Mouse (Mus musculus) 3T3-L1 (cell line): ENCODE measurements at regions not wholly inside any gene's neighbourhood (a gene's known extent, or its start where the extent isn't known, plus 50 kb on each side); places are given as distances from the start of the nearest gene placed in this dataset.

Experiments used
- DNase-seq: peaks from one replicate; pipeline ENCODE4 v3.0.0-alpha.2; 2015; ENCODE audit warnings: low read depth, low spot score

DNA sequence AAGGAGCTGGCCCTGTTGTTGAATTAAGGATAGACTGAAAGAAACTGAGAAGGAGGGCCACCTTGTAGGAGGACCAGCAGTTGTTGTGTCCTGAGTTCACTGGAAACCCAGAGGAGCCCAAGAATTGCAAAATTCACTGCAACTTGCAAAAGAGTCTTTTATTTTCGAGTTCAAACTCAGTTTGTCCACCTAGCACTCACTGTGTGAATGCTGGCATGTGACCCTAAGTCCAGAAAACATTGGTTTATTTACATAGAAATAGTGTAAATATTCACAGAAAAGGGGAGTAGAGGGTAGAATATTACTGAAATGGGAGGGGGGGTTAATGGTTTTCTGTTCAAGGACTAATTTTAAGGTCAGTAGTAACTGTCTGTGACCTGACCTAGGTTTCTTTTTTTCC, 394.7 kb downstream of the 4933405O20Rik start:
- no peak for DNase-seq

DNA sequence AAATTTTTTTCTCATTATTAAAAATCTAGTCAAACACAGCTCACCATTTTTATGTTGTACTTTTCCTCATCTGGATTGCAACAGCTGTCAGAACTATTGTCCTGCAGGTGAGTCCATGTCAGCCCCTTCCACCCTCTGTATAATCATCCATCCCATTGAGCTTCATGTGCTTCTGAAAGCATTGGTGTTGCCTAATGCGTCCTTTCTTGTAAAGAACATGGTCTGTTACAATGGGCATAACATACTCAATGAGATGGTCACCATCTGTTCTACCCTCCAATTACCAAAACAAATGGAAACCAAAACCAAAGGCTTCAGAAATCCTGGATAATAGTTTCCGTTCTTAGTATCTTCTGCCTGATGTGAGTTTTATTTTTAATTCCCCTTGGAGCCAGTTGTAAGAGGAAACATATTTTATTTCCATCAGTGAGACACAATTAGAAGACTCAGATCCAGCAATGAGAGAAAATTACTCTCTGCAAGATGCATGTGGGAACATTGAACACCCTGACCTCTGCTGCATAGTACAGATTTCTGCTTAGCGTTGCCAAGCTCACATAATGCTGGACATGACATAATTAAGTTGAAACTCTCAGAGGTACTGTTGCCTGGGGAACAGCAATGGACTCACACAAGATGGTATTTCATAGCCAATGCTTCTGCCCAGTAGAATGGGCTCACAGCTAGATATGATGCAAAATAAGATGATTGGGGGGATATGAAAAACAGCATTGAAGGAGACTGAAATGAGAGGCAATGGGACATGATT, 443.1 kb downstream of the 4933405O20Rik start:
- DNase-seq, result no peak

DNA sequence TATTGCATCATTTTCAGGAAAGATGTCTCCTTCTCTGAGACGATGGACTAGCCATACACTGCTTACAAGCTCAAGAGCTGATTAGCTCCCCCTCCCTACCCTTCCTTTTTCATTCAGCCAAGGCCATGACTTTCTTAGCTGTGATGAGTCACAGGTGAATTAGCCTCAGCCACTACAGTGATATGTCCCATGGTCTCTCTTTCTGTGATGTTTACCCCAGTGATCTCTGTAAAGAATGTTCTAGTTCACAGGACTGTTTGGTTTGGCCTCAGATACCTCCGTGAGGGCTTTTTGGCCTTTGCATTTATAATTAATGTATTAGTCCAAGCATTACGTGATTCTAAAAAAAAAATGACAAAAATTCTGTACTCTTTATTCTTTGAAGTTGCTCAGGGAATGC, 452.5 kb downstream of the 4933405O20Rik start:
- no peak for DNase-seq

DNA sequence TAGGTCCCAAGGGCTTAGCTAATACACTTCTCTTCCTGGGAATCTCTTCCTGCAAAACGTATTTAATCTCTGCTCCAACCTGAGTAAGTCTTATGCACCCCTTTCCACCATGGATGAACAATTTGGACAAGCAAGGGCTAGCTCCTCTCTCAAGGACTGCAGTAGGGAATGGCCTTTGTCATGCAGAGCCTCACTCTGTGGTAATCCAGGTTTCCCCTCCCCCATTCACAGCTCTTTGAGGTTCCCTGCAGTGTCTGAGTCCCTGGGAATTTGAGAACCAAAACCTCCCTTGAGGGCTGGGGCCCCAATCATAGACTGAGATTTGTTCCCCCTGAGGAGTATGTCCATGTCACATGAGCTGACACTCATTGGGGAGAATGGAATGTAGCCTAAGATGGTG, 442.5 kb upstream of the Ano5 start:
- no peak for DNase-seq

DNA sequence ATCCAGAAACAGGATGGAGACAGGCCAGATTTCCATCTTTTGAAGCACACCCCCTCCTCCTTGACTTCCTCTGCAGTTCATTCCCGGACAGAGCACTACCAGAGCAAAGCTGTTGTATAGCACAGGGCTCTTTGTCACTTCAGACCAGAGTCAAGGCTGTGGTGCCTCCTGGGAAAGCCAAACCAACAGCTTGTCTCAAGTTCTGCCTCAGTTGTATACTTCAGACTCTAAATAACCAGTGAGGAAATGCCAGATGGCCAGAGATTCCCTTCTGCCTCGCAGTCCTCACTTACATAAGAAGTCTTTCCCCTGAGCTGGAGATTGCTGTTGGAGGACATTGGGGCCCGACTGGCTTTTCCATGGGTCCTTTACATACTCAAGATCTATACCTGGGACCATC, 417.1 kb upstream of the Ano5 start:
- DNase-seq, result no peak

DNA sequence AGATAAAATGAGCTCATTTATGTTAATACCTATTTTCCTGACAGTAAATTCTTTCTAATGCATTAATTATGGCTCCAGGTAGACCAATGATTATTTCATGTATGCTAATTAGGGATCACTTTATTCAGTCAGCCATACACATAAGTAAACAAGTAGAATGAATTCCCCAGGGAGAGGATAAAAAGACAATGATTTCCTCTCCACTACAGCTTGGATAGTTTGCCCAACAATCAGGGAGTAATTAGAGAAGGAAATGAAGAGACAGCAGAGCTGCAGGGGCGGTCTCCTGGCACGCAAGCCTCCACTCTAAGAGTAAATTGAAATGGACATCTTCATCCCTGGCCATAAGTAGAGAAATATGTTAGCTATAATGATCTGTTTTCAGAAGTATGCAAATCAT, 409.7 kb upstream of the Ano5 start:
- no peak for DNase-seq

DNA sequence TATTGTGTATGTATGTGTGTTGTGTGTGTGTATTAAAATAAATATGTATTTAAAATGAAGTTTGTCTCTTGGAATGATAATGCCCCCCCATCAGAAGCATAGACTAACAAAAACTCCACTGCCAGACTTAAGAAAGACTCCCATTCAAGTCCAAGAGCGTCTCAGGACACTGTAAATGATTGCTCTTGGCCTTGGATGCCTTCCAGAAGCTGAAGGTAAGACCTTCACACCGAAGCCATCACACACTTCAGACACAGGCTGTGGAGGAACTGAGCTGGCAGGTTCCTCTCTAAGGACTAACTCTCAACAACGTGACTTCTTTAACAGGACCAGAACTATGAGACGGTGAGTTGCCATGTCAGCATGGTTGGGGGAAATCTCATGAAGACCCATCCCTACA, 370.0 kb upstream of the Ano5 start:
- DNase-seq, result no peak

DNA sequence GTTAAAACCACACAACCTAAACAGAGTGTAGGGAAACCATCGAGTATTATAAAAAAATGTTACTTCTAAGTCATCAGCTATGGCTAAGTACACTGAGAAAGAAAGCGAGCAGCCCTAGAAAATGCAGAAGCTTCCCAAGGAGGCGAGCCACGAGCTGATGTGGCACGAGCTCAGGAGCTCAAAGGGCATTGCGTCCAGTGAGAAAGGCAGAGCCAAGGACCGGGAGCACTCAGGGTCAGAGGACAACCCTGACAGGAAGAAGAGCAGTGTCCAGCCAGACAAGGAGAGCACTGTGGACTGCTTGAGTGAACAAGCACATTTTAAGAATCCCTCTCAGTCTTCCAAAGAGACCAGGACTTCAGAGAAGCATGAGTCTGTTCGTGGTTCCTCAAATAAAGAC, 335.6 kb upstream of the Ano5 start:
- DNase-seq, result no peak

DNA sequence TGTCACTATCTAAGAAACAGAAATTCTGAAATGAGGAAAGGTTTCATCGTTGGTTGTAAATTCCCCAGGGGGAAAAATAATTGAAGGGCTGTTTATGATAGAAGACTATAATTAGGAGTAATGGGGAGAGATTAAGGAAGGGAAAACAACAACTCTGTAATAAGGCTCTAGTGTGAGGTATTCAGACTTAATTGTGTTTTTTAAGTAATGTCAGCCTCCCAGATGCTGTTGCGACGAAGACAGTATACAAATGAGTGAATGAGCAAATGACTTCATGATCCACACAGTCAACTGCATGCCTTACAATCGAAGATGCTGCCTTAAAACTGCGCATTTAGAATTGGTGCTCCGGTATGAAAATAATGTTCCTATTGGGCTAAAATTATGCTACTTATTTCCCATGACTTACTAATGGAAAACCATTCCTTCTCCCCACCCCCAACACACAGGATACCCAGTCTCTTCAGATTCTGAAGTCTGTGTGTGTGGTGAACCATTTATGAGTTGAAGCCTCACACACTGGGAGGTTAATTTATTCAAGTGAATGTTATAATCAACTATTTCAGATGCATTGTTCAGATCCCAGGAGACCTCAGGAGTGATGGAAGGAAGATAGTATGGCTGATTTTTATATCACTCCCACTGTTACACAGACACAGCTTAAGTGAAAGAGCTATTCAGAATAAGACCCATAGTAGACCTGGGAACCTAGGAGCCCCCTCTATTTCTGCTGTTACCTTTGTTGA, 295.2 kb upstream of the Ano5 start:
- DNase-seq, result no peak

DNA sequence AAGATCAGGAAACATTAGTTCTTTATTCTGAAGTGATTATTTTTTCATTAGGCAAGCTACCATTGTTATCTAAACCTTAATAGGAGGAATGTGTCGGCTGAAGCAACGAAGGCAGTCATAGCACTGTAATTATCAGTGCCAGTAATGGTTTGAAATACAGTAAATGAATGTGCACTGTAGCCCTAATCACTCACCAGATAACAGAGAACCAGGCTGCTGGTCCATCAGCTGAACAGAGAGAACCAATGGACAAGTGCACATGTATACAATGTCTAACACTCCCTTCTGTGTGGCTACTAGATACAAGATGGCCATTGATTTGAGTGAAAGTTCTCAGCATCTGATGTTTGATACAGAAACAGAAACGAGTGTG, 294.6 kb upstream of the Ano5 start:
- DNase-seq, result no peak

DNA sequence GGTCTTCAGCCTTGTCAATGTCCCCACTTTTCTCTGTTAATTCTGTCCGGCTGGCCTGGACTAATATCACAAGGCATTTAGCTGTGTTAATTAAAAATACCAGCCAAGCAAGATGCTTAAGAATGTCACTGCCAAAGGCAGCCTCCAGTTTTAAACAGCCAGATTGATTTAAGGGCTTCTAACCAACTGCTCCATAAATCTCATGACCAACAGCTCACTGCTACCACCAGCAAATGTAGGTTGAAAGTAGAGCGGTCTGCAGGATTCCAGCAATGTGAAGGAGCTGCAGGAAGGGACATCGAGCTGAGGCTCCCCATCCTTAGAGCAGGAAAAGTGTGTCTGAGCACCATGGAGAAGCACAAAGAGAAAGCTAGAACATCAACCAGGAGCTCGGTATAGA, 289.5 kb upstream of the Ano5 start:
- DNase-seq, result no peak

DNA sequence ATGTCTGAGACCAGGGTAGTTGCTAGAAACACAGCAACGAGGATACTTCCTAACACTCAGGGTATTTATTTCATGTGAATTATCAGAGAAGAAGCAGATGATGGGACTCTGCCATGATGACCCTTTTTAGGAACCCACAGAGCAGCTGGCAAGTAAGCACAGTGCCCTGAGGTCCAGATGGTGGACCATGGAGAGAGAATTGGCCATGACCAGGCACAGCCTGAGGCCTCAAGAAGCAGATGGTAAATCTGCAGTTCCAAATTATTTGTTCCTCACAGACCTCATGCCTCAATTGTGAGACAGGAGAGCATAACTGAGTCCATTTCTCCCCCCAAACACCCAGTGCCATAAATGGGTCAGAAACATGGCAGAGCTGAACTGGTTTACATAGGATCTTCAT, 289.0 kb upstream of the Ano5 start:
- no peak for DNase-seq

DNA sequence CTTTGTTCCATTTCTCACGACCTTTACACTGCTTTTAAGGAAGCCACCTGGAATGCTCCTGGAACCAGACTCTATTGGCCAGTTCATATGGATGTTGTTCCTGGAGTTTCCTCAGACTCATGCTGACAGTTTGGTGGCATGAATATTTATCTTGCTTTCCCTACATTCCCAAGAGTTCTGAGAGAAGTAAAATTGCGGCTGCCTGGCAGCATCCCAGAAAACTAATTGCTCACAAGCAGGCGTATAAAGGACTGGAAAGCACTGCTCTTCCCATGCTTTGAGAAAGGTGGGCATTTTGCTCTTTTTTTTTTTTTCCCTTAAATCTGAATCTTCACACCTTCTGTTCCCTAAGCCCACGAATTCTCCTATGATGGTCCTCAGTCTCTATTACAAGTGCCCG, 283.7 kb upstream of the Ano5 start:
- no peak for DNase-seq

DNA sequence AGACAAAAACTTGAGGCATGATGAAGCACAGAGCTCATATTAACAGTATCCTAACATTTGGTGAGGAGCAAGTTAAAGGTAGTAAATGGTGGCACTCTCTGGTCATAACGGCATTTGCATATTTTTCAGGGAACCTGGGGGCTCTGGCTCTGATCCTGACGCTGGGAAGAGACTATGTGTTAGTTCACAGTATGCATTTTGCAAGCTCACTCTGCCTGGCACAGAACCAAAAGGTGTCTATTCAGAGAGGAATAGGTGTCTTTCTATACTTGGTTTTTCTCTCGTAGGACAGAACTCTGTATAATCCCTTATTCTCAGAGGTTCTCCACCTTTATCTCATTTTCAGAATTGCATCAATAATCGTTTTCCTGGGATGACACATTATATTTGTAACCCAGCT, 276.2 kb upstream of the Ano5 start:
- no peak for DNase-seq

DNA sequence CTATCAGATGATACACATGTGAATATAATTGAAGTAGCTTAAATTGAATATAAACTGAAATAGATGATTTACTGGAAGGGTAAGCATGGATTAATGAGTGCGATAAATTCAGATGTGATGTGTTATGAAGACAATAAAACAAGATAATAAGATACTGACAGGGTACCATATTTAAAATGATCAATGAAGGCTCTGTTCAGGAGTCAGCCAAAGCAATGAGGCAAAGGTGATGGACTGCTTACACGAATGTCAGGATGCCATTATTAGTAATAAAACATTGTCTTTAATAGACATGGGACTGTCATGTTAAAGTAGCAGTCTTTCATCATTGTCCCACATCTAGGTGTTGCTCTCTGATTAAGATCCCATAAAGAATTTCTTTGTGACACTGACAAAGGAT, 263.1 kb upstream of the Ano5 start:
- DNase-seq, result no peak

DNA sequence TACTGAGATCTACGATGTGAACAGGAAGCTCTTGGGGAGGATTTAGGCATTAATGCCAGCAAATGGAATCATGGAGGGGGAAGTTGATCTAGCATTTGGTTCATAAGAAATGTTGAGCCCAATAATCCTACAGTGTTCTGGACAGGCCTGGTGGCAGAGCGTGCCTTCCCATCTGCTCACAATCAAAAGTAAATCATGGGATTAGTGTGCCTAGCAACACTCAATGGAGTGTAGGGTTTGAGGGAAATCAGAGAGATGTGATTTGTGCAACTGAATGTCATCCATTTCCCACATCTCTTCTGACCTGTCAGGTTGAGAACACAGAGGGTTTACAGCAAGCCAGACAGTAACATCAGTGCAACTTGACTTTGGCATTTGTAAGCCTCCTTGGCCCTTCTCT, 256.4 kb upstream of the Ano5 start:
- no peak for DNase-seq

DNA sequence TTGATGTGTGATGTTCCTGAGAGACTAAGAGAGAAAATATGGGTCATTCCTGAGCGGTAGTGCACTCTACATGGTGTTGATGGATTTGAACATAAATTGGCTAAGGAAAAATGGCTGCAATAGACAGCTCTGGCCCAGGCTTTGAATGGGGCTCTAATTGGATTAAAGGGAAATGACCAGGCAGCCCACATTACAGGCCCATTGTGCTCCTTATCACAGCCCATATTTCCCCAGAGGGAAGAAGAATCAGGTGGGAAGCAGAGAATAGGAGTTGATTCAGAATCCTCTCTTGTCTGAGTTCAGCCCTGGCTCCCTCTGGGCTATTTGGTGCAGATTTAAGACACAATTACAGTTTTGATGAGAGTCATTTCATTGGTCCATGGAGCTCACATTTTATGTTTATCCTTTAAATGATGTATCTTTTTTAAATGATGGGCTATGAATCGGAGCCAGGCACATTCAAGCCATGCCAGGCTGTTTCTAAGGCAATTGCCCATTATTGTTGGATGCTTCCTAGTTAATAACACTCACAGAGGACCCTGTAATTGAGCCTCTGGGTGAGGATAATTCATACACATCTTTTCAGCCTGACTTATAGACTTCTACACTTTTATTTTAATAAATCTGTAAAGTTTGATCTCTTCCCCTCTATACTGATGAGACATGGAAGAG, 251.5 kb upstream of the Ano5 start:
- DNase-seq, result no peak

DNA sequence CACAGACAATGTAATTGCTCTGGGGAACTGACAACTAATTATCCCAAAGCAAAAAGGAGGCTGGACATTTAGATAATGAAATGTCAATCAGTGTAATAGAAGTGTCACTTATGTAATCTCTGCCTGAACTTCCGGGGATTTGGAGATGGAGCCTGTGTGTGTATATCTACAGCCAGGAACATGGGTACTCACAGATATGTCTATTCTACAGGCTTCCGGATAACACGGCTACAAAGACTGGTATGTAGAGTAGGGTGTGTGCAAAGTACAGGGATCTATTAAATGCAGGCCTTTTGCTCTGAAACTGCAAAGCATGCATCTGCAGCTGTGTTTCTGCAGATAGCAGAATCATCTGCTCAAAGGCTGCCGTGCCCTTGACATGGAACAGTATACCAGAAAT, 246.7 kb upstream of the Ano5 start:
- DNase-seq, result no peak

DNA sequence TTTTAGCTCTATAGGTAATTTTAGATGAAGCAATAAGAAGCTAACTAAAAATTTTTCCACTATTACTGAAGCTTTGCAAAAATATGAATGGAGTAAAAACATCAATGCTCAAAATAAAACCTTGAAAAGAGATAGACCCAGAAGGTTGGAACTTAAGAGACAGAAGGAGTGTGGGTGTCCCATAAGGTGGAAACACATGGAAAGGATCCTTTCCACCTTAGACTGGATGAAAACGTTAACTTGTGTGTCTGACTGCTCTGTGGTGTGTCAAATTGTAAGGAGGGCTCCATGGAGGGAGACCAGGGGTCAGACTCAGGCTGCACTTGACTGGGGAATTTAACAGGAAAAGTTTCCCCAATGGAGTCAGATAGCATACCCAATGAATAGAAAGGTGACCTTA, 244.9 kb upstream of the Ano5 start:
- no peak for DNase-seq

DNA sequence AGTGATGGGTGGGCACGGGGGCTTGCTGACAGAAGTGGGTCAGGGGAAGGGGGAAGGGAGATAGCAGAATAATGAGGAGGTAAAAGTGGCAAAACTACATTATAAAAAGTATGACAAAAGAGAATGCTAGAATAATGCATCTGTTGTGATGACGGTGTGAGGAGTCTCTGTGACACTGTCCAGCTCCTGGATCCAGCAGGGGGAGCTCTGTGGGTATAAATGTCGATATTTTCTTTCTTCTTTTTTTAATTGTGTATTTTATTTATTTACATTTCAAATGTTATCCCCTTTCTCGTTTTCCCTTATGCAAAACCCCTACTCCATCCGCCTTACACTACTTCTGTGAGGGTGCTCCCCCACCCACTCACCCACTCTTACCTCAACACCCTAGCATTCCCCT, 243.9 kb upstream of the Ano5 start:
- DNase-seq, result no peak

DNA sequence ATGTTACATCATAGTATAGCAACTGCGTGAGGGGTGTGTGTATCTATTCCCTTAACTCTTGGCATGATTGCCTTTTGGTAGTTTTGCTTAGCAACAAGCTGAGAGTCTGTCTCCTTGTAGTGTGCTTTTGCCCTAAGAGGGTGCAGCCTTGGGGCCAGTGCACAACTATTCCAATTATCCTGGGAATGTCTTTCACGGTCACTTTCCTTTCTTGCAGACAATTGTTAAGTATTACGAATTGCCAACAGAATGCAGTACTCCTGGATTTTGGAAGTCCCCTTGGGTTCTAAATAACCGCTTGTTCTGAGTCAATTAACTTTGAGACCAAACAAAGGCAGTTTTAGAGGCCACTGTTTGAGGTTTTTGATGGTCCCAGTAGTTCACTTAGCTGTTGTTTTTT, 242.1 kb upstream of the Ano5 start:
- no peak for DNase-seq

DNA sequence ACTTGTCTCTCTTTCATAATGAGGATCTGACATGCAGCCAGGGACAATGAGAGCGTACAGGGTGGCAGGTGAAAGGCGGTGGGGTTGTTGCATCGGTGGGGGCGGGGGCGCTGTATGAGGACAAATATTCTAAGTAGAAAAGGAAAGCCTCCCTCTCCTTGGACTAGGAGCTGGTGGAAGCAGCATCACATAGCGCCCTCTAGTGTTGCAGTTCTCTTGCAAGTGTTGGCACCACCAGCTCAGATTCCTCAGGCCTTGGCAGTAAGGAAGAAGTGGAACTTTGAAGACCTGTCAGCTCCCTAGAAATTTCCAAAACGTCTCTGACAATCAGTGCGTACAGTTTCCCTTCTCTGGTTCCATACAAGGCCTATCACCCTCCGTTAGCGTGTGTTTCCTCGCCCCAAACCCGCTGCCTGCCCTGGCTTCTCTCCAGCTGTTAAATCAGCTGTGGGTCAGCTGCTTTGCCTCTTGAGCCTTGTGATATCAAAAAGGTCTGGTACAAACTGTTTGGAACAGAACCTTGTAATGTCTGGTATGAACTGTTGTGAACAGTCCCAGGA, 240.2 kb upstream of the Ano5 start:
- peak; percentile 2 for DNase-seq

DNA sequence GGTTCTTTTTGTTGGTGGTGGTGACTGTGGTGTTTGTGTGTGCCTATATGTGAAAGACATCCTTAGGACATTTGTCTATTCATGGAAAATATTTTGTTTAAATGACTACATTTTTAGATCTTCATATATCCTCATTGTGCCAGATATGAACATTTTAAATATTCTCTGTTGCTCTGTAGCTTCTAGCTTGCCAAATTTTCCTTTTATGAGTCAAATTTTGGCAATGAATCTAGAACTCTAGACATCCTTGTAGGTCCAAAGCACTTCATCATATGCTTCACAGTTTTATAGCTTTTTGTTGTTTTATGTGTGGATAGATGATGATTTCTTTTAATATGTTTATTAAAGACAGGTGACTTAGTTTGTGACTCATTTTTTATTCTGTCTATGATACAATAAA, 229.4 kb upstream of the Ano5 start:
- DNase-seq, result no peak
